Comparison of ENCODE assay signal across 11 mouse cellular contexts in genomic region chr4:141822089-141822488, GRCm38 (mm10). TPM values are rescaled to one million over a fixed set of nuclear protein-coding genes. Genes with fewer than 3 reads are reported as not detected.
DNase-seq lines count a peak whose midpoint lies in the region; ATAC-seq and TF ChIP-seq lines count a peak whose summit lies in the region.
"Had no signal": no experiment of that assay in that cellular context is flagged by ENCODE, and none has a peak within 500 bp of the region (broad histone marks: within the 10 kb centered on the region; RNA-seq: fewer than 3 reads in every experiment).

No protein-coding gene starts in this region.

- WGBS in liver, adult 2 months = 74% methylated on average over 10 of the region's 10 CpGs
- 67% methylated on average over 10 of the region's 10 CpGs for WGBS in liver, embryonic 11.5 days
- 74% methylated on average over 10 of the region's 10 CpGs for WGBS in embryonic facial prominence, embryonic 10.5 days

- peak; percentile 10 for DNase-seq in embryo, embryonic 11 days
- DNase-seq in embryo, embryonic 10 days (ENCODE audit: low spot score) = no peak
- no peak for DNase-seq in liver, adult 2 months (ENCODE audit: extremely low read depth, low read depth, low spot score)
- no peak for DNase-seq in liver, embryonic 11.5 days (ENCODE audit: low spot score)
- peak; percentile 21 for DNase-seq in embryonic facial prominence, embryonic 10.5 days (ENCODE audit: low spot score)
- DNase-seq in left cerebral cortex, postnatal 4 days = no peak
- no peak for DNase-seq in layer of hippocampus, adult 8-10 months (ENCODE audit: low spot score in 2 of 2)

- TF ChIP-seq CTCF in liver, adult 2 months (IDR thresholded peaks at IDR 0.05; ENCODE audit: low read depth, low read length) = peak; percentile 48

- TF ChIP-seq POLR2A in liver, adult 2 months (IDR thresholded peaks at IDR 0.05; ENCODE audit: extremely low read depth, insufficient read depth, low read length) = no peak

- ATAC-seq in liver, embryonic 11.5 days (replicated peaks; ENCODE audit: low FRiP score) = no peak
- 0 out of 2 replicates have a peak, but pooled peaks have one; percentile 6 for ATAC-seq in megakaryocyte-erythroid progenitor cell, adult 5-6 weeks (replicated peaks; ENCODE audit: low FRiP score, low TSS enrichment, poor library complexity, severe bottlenecking)

- no peak overlapping the region for H3K4me2 ChIP-seq in liver, embryonic 11.5 days
- H3K4me2 ChIP-seq: hindbrain, embryonic 12.5 days; liver, embryonic 15.5 days; stomach, embryonic 15.5 days had no signal

- no peaks in the 10 kb centered on the region for H3K36me3 ChIP-seq in liver, adult 2 months (ENCODE audit: control insufficient read depth, insufficient read depth, low read length)
- H3K36me3 ChIP-seq in liver, embryonic 11.5 days (ENCODE audit: control insufficient read depth, insufficient read depth, low read length) = no peaks in the 10 kb centered on the region
- no peaks in the 10 kb centered on the region for H3K36me3 ChIP-seq in embryonic facial prominence, embryonic 10.5 days (replicated peaks)
- H3K36me3 ChIP-seq: hindbrain, embryonic 12.5 days; liver, embryonic 15.5 days; stomach, embryonic 15.5 days had no signal

- H3K4me1 ChIP-seq in liver, adult 2 months (ENCODE audit: control insufficient read depth, insufficient read depth, low read length) = peaks cover 11% of the 10 kb centered on the region
- H3K4me1 ChIP-seq in liver, embryonic 11.5 days (replicated peaks; ENCODE audit: control insufficient read depth, insufficient read depth, low read length) = no peaks in the 10 kb centered on the region
- H3K4me1 ChIP-seq in embryonic facial prominence, embryonic 10.5 days = peaks cover 19% of the 10 kb centered on the region

- no peaks in the 10 kb centered on the region for H3K27me3 ChIP-seq in liver, adult 2 months (ENCODE audit: control insufficient read depth, insufficient read depth, low read length)
- no peaks in the 10 kb centered on the region for H3K27me3 ChIP-seq in liver, embryonic 11.5 days (replicated peaks; ENCODE audit: control insufficient read depth, insufficient read depth, low read length)
- H3K27me3 ChIP-seq in embryonic facial prominence, embryonic 10.5 days (replicated peaks; ENCODE audit: low read depth, poor library complexity, severe bottlenecking) = no peaks in the 10 kb centered on the region
- H3K27me3 ChIP-seq: hindbrain, embryonic 12.5 days; liver, embryonic 15.5 days; stomach, embryonic 15.5 days had no signal

- H3K27ac ChIP-seq in liver, adult 2 months (replicated peaks; ENCODE audit: insufficient read depth, low read depth, low read length) = 0 out of 2 replicates have a peak overlapping the region, but pooled peaks have one; percentile 12
- H3K27ac ChIP-seq in liver, embryonic 11.5 days (ENCODE audit: low read depth, low read length) = no peak overlapping the region
- no peak overlapping the region for H3K27ac ChIP-seq in embryonic facial prominence, embryonic 10.5 days (replicated peaks)
- H3K27ac ChIP-seq: hindbrain, embryonic 12.5 days; liver, embryonic 15.5 days; stomach, embryonic 15.5 days had no signal

- no peak overlapping the region for H3K9ac ChIP-seq in liver, adult 2 months (ENCODE audit: low read depth, low read length)
- no peak overlapping the region for H3K9ac ChIP-seq in liver, embryonic 11.5 days (ENCODE audit: low read depth, low read length)
- H3K9ac ChIP-seq: hindbrain, embryonic 12.5 days; liver, embryonic 15.5 days; stomach, embryonic 15.5 days had no signal

- H3K79me2 ChIP-seq in liver, adult 2 months (ENCODE audit: control insufficient read depth, insufficient read depth, low read length) = no peaks in the 10 kb centered on the region

- intact Hi-C loops in left cerebral cortex, postnatal 4 days (cut with DNase I) = no loop called here

- H3K9me3 ChIP-seq in liver, embryonic 11.5 days (ENCODE audit: control insufficient read depth, low read length) = no peaks in the 10 kb centered on the region
- H3K9me3 ChIP-seq in embryonic facial prominence, embryonic 10.5 days = no peaks in the 10 kb centered on the region
- H3K9me3 ChIP-seq: hindbrain, embryonic 12.5 days; liver, embryonic 15.5 days; stomach, embryonic 15.5 days had no signal

- no peak overlapping the region for H3K4me3 ChIP-seq in liver, adult 2 months (ENCODE audit: insufficient read depth, low read depth, low read length)
- no peak overlapping the region for H3K4me3 ChIP-seq in liver, embryonic 11.5 days (ENCODE audit: low read depth, low read length)
- H3K4me3 ChIP-seq in embryonic facial prominence, embryonic 10.5 days = no peak overlapping the region
- H3K4me3 ChIP-seq: hindbrain, embryonic 12.5 days; liver, embryonic 15.5 days; stomach, embryonic 15.5 days had no signal

RNA-seq across cellular contexts. Expression of gene Cela2a, which starts 3.9 kb away (rescaled TPM):
- total RNA-seq in liver, adult 2 months (2014; rRNA removed) = 80.9 and 238 TPM in 2 replicates
- 3.6 and 4.8 TPM in 2 replicates for polyA plus RNA-seq in liver, adult 2 months (2012; rRNA removed)
- not detected in 2 replicates for polyA plus RNA-seq in liver, embryonic 11.5 days (2014; fragmentation: Nextera tagmentation; extraction: Ambion mirVana)
- polyA plus RNA-seq in embryonic facial prominence, embryonic 10.5 days (2016; fragmentation: Nextera tagmentation; extraction: Ambion mirVana) = not detected in 2 replicates
- total RNA-seq in megakaryocyte-erythroid progenitor cell, adult 5-6 weeks (2014; fragmentation: Nextera tagmentation) = not detected in 2 replicates
- not detected in 2 replicates for total RNA-seq in megakaryocyte-erythroid progenitor cell, adult 5-6 weeks (2017)
- total RNA-seq in left cerebral cortex, postnatal 4 days (2021) = not detected
- total RNA-seq in layer of hippocampus, adult 8-10 months (2022) = not detected
- polyA plus RNA-seq: hindbrain, embryonic 12.5 days had no signal

RNA-seq across cellular contexts. Expression of gene Ctrc, which starts 24.1 kb away (rescaled TPM):
- total RNA-seq in liver, adult 2 months (2014; rRNA removed) = 0.34 and 0.83 TPM in 2 replicates
- 0.24 TPM in 1 of 2 replicates, not detected in the other for polyA plus RNA-seq in liver, adult 2 months (2012; rRNA removed)
- not detected in 2 replicates for polyA plus RNA-seq in liver, embryonic 11.5 days (2014; fragmentation: Nextera tagmentation; extraction: Ambion mirVana)
- polyA plus RNA-seq in embryonic facial prominence, embryonic 10.5 days (2016; fragmentation: Nextera tagmentation; extraction: Ambion mirVana) = not detected in 2 replicates
- total RNA-seq in megakaryocyte-erythroid progenitor cell, adult 5-6 weeks (2014; fragmentation: Nextera tagmentation) = not detected in 2 replicates
- not detected in 2 replicates for total RNA-seq in megakaryocyte-erythroid progenitor cell, adult 5-6 weeks (2017)
- total RNA-seq in left cerebral cortex, postnatal 4 days (2021) = not detected
- not detected for total RNA-seq in layer of hippocampus, adult 8-10 months (2022)
- polyA plus RNA-seq: hindbrain, embryonic 12.5 days; liver, embryonic 15.5 days had no signal

RNA-seq across cellular contexts. Expression of gene Casp9, which starts 28.7 kb away (rescaled TPM):
- 8.4 and 10.5 TPM in 2 replicates for total RNA-seq in liver, adult 2 months (2014; rRNA removed)
- 10.9 and 13.3 TPM in 2 replicates for polyA plus RNA-seq in liver, adult 2 months (2012; rRNA removed)
- 16.5 and 18.3 TPM in 2 replicates for polyA plus RNA-seq in liver, embryonic 11.5 days (2014; fragmentation: Nextera tagmentation; extraction: Ambion mirVana)
- polyA plus RNA-seq in embryonic facial prominence, embryonic 10.5 days (2016; fragmentation: Nextera tagmentation; extraction: Ambion mirVana) = 21.2 and 23.1 TPM in 2 replicates
- total RNA-seq in megakaryocyte-erythroid progenitor cell, adult 5-6 weeks (2014; fragmentation: Nextera tagmentation) = 16.5 and 17.0 TPM in 2 replicates
- total RNA-seq in megakaryocyte-erythroid progenitor cell, adult 5-6 weeks (2017) = 11.4 and 18.1 TPM in 2 replicates
- total RNA-seq in left cerebral cortex, postnatal 4 days (2021) = 10 to 100 TPM; 26.9 to 29.7 TPM
- 10 to 100 TPM; 22.6 to 26.0 (median 25.6) TPM for total RNA-seq in layer of hippocampus, adult 8-10 months (2022)

RNA-seq across cellular contexts. Expression of gene Dnajc16, which starts 31.4 kb away (rescaled TPM):
- 3.8 and 5.4 TPM in 2 replicates for total RNA-seq in liver, adult 2 months (2014; rRNA removed)
- polyA plus RNA-seq in liver, adult 2 months (2012; rRNA removed) = 5.5 and 5.6 TPM in 2 replicates
- polyA plus RNA-seq in liver, embryonic 11.5 days (2014; fragmentation: Nextera tagmentation; extraction: Ambion mirVana) = 4.0 and 4.2 TPM in 2 replicates
- polyA plus RNA-seq in embryonic facial prominence, embryonic 10.5 days (2016; fragmentation: Nextera tagmentation; extraction: Ambion mirVana) = 4.0 and 4.8 TPM in 2 replicates
- total RNA-seq in megakaryocyte-erythroid progenitor cell, adult 5-6 weeks (2014; fragmentation: Nextera tagmentation) = 10.7 and 11.4 TPM in 2 replicates
- 3.2 and 6.0 TPM in 2 replicates for total RNA-seq in megakaryocyte-erythroid progenitor cell, adult 5-6 weeks (2017)
- 10 to 100 TPM; 22.4 to 27.9 TPM for total RNA-seq in left cerebral cortex, postnatal 4 days (2021)
- 10 to 100 TPM; 42.0 to 51.0 (median 44.1) TPM for total RNA-seq in layer of hippocampus, adult 8-10 months (2022)

RNA-seq across cellular contexts. Expression of gene Efhd2, which starts 52.6 kb away (rescaled TPM):
- 13.1 and 15.0 TPM in 2 replicates for total RNA-seq in liver, adult 2 months (2014; rRNA removed)
- polyA plus RNA-seq in liver, adult 2 months (2012; rRNA removed) = 40.7 and 46.1 TPM in 2 replicates
- 62.1 and 69.1 TPM in 2 replicates for polyA plus RNA-seq in liver, embryonic 11.5 days (2014; fragmentation: Nextera tagmentation; extraction: Ambion mirVana)
- 40.7 and 41.8 TPM in 2 replicates for polyA plus RNA-seq in embryonic facial prominence, embryonic 10.5 days (2016; fragmentation: Nextera tagmentation; extraction: Ambion mirVana)
- 22.7 and 43.7 TPM in 2 replicates for total RNA-seq in megakaryocyte-erythroid progenitor cell, adult 5-6 weeks (2014; fragmentation: Nextera tagmentation)
- 31.2 and 36.4 TPM in 2 replicates for total RNA-seq in megakaryocyte-erythroid progenitor cell, adult 5-6 weeks (2017)
- total RNA-seq in left cerebral cortex, postnatal 4 days (2021) = 10 to 100 TPM; 29.5 to 31.8 TPM
- 100 to 1,000 TPM; 160 to 177 (median 162) TPM for total RNA-seq in layer of hippocampus, adult 8-10 months (2022)

Comparison
In these comparisons a context has a peak if more than half of its experiments do, and no peak if none do; other contexts are left out.
1. DNase-seq: peak in embryo, embryonic 11 days (single experiment) and embryonic facial prominence, embryonic 10.5 days (single experiment); none in embryo, embryonic 10 days (single experiment), liver, adult 2 months (single experiment), liver, embryonic 11.5 days (single experiment), left cerebral cortex, postnatal 4 days (single experiment) and layer of hippocampus, adult 8-10 months (0 of 2).
2. RNA of gene Cela2a, which starts 3.9 kb away (total RNA-seq): 80.9 to 238 TPM in liver, adult 2 months; not detected in megakaryocyte-erythroid progenitor cell, adult 5-6 weeks, not detected in left cerebral cortex, postnatal 4 days and not detected in layer of hippocampus, adult 8-10 months; every median in the first group is over 10 times any median in the second.